Mouse (Mus musculus): ENCODE measurements around the gene Tpte.

GRCm38 (mm10) chr8:22260091-22260722 is 23.0 kb upstream of the Tpte start:
- TF ChIP-seq POLR2A (IDR thresholded peaks at IDR 0.05; ENCODE audit: borderline replicate concordance, insufficient read depth, low read length) (no peak), CTCF (IDR thresholded peaks at IDR 0.05; ENCODE audit: borderline replicate concordance, insufficient read depth, low read depth, low read length) (no peak)
